Mouse (Mus musculus) megakaryocyte, adult 5-6 weeks (primary cell): ENCODE measurements around the gene Hcn4. TPM values are rescaled to one million over a fixed set of nuclear protein-coding genes. Genes with fewer than 3 reads are reported as not detected.

Experiments
- ATAC-seq: 2 replicates; pipeline ENCODE4 v1.8.0; 2016; ENCODE audit warnings: mild to moderate bottlenecking, inconsistent platforms; ENCODE audit not compliant: poor library complexity, severe bottlenecking
- total RNA-seq, 2 experiments: library from RNA; stranded (forward) in 1 of 2; stranded (reverse) in 1 of 2; fragments of 153-499, 151-499 nt in 1 of 2; fragments of 221-1000, 200-1000 nt in 1 of 2; gene quantifications; 2 replicates each; pipeline versions ENCODE4 v1.2.3 to v1.2.4; 2015 to 2017

Hcn4 gene
- not detected in 2 replicates for total RNA-seq (2015)
- total RNA-seq (2017), result not detected in 2 replicates

DNA sequence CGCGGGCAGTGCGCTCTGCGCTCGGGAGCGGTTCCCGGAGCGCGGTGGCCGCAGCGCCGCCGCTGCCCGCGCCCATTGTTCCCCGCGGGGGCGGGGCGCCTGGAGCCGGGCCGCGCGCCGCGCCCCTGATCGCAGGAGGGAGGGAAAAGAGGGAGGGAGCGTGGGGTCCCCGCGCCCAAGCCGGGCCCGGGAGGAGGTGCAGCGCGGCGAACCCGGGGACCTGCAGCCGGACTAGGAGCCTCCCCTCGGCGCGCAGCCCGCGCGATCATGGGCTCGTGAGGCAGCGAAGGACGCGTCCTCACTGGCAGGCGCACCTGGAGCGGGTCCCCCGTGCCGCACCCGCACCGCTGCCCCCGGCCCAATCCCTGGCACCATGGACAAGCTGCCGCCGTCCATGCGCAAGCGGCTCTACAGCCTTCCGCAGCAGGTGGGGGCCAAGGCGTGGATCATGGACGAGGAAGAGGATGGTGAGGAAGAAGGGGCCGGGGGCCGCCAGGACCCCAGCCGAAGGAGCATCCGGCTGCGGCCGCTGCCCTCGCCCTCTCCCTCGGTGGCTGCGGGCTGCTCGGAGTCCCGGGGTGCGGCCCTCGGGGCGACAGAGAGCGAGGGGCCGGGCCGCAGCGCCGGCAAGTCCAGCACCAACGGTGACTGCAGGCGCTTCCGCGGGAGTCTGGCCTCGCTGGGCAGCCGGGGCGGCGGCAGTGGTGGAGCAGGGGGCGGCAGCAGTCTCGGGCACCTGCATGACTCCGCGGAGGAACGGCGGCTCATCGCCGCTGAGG lies at the start of gene Hcn4:
Hcn4 (plus strand) TSS at position 274 of the 779 bp plus-strand sequence.
- no peak for ATAC-seq

DNA sequence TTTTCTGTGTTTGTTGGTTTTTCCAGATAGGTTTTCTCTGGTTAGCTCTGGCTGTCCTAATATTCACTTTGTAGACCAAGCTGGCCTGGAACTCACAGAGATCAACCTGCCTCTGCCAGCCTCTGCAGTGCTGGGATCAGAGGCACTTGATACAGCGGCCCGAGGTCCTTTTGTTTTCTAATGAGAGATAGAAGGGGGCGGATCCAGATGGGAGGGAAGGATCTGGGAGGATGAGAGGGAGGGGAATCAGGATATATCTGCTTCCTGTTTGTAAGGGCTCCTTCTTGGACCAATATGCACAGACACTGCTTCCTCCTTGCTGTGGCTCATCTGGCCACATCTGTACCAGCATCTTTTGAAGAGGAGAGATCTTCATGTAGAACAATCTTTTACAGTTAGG lies 48.5 kb upstream of the Hcn4 start:
- ATAC-seq, result no peak

DNA sequence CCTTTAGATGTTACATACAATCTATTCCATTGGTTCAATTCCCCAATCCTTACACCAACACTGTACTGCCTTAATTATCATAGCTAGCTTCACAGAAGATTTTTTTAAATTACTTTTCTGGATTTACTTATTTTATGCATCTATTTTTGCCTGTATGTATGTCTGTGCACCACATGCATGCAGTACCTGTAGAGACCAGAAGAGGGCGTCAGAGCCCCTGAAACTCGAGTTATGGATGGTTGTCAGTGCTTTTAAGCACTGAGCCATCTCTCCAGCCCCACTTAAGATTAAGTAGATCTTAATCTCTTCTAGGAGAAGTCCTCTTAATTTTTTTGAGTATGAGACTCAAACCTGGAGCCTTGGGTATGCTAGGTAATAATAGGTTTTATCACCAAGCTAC lies 47.8 kb upstream of the Hcn4 start:
- ATAC-seq, result no peak

DNA sequence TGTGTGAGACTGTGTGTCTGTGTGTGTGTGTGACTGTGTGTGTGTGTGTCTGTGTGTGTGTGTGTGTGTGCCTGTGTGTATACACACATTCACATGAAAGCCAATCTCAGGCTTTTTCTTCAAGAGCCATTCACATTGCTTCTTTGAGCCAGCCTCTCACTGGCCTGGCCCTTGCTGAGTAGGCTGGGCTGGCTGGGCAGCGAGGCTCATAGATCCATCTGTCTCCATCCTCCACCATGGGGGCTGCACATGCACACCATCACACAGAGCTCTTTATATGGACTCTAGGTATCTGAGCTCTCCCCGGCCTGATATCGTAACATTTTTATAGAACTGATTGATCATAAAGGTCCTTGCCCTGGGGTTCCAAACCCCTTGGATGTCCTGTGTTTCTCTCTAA lies 33.7 kb upstream of the Hcn4 start:
- ATAC-seq, result no peak

DNA sequence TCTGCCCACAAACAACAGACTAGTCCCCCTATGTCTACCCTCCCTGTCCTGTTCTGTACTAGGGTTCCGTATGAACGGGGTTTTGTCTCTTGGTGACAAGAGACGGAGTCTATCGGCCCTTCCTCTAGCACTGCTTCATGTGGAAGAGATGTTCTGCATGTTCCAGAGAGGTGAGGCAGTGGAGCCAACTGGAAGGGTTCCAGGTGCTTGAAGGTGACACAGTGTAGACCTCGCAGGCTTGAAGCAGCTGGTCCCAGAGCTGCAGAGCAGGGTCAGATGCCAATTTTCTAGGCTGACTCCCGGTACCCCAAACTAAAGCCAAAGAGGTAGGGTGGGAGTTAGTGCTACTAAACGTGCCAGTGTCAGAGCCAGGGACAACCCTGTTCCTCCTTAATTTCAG lies 25.1 kb upstream of the Hcn4 start:
- no peak for ATAC-seq

DNA sequence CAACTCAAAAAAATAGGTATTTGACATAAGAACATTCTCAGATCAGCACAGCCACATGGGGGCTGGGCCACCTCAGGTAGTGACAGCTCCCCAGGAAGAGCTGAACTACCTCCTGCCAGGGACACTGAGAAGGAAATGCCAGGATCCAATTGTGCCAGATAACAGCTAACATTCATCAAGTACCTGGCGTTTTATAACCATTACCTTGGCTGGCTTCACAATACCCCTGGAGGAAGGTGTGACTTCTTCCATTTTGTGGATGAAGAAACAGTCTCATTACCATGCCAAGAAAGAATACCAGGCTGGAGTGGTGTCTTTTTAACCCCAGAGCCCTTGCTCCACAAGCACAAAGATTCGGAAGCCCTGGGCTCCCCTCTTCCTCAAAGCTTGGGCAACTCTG lies 21.8 kb upstream of the Hcn4 start:
- ATAC-seq, result no peak

DNA sequence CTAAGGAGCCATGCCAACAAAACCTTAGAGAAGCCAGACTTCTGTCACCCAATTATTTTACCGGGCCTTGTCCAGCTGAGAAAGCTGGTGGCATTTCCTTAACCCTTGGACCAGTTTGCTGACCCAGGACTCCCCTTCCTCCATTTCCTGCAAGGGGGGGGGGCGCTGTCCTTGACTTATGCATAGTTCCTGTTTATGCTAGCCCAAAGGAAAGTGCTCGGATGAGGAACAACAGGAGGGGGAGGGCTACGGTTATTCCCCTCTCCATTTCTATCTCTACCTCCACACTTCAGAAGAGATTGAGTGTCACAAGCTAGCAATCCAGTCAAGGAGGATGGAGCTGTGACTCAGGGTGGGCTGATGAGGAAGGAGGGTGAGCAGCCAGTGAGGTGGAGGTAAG lies 20.9 kb upstream of the Hcn4 start:
- 0 out of 2 replicates have a peak, but pooled peaks have one; percentile 23 for ATAC-seq

DNA sequence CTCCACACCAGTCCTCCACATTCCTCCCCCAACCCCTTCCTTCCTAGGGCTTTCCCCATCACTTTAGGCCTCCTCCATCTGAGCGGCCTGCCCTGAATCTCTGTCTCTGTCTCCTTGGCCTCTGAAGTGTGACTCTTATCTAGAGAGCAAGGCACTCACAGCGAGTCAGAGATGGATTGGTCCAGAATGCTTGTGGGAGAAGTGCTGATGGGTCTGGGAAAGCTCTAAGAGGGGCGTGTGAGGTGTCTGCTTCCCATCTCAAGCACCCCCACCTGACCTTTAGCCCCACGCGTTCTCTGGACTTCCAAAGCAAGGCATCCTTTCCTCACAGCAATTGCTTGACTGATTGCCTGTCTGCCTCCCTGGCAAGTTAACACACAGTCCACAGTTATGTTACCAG lies 20.4 kb upstream of the Hcn4 start:
- ATAC-seq, result no peak

DNA sequence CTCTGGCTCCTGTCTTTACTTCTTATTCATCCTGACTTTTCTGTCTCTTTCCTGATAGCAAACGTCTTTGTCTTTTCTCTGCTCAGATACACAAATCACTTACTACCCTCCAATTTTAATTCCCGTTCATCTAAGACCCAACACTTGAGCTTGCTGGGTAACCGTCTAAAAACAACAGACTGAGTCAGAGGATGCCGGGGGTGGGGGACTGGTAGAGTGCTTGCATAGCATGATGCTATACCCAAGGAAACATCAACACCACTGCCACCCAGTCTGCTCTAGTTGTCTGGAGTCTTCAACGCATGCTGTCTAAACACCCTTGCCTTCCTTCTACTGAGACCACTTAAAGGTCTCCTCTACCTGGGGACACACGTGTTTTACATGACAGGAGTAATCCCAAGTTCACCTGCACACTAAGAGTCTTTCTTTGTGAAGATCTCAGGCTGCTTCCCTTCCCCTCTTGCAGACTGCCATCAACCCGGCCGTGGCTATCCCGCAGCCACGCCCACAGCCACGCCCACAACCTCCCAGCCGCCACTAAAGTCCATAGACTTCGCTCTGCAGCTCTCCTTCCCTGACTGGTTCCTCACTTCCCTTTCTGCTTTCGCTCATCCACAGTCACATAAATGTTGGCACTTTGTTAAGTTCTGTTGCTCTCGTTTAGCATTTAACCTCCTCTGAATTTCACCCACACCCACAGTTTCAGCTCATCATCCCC lies 17.5 kb upstream of the Hcn4 start:
- ATAC-seq, result peak; percentile 96

DNA sequence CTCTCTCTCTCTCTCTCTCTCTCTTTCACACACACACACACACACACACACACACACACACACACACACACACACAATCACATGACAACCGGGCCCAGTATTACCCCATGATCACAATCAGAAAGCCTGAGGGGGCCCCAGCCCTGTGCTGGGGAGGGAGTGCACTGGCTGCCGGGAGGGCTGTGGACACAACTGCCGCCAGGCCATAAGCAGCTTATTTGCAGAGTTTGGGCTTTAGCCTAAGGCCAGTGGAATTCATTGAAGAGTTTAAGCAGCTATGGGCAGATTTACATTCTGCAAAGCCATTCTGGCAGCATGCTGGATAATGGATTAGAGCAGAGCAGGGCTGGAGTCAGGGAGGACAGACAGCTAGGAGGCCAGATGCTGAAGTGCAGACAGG lies 12.0 kb upstream of the Hcn4 start:
- no peak for ATAC-seq

DNA sequence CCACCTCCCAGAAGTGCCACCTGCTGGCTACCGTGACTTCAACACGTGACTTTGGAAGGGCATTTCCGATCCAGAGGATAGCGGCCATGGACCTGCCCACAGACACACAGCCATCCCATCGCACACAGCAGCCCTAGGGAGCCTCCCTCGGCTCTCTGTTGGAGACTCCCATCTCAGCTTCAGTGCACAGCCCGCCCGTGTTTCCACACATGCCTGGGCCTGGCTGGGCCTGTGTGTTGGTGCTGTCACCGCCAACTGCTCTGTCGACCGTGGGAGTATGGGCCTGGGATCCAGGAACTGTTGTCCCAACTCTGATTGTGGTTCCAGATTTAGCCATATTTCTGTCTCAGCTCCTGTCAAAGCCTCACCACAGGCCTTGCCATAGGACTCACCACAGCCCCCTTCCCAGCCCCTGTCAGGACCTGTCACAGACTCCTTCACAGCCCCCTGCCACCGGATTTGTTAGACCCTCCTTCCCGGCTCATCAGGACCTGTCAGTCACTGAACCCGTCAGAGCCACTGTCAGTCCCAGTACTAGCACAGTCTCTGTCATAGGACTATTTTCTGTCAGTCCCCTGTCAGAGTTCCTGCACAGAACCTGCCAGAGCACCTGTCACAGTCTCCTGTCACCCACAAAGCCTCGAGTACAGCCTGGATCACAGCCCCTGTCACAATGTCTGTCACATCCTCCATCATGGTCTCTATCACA lies 7.5 kb upstream of the Hcn4 start:
- no peak for ATAC-seq

DNA sequence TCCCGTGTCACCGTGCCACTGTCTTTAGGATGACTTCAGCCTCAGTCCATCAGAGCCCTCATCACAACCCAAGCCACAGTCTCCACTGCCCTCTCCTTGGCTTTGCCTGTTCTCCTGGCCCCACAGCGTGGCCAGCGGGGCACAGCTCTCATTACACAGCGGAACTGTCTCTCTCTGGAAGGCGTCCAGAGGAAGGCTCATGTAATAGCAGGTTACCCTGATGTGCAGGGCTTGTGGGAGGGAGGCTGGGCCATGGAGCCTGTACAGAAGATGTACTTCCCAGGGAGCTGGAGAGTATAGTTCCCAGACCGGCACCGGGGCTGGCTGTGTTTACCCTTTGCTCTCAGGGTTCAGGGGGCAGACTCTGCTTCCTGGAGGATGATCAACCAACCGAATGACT lies 6.8 kb upstream of the Hcn4 start:
- ATAC-seq, result no peak

DNA sequence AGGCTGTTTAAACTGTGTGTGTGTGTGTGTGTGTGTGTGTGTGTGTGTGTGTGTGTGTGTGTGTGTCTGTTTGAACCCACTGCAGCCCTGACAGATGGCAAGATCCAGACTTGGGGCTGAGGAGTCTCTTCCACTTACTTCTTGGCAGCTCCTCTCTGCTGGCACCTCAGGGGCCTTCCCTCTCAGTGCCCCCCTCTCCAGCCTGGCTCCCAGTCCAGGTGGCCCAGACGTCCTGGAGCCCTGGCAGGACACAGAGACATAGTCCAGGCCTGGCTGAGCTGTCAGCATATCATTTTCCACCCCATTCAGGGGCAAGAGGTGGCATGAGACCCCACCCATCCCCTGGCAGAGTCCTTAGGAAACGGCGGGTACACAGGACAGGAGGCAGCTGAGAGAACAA lies 5.5 kb upstream of the Hcn4 start:
- no peak for ATAC-seq

DNA sequence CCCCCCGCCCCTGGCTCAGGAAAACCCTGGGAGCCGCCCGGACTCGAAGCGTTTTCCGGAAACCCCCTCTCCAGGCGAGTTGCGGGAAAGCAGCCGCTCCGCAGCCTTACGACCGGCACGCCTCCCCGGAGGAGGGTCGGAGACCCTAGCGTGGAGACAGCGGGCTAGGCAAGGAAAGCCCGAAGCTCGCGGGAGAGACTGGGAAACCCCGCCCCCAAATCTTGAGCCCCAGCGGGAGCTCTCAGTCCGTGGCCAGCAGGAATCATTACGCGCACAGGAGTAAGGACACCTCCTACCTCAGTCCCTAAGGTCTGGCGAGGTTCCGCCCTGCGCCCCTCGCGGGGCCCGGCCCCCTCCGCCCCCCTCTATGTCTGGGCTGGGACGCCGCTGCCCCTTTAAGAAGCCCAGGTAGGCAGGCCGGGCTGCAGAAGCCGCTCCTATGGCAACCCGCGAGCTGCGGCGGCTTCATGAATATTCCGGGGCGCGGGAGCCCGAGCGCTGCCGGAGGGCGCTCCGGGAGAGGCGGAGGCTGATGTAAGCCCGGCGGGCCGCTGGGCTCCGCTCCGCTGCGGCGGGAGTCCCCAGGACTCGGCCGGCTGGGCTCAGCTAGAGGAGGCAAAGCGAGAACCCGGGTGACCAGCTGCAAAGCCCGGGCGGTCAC lies 651 bp upstream of the Hcn4 start:
- ATAC-seq, result no peak

DNA sequence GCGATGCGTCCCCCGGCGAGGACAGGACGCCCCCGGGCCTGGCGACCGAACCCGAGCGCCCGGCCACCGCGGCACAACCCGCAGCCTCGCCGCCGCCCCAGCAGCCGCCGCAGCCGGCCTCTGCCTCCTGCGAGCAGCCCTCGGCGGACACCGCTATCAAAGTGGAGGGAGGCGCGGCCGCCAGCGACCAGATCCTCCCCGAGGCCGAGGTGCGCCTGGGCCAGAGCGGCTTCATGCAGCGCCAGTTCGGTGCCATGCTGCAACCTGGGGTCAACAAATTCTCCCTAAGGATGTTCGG lies 655 bp downstream of the Hcn4 start:
- ATAC-seq, result no peak

DNA sequence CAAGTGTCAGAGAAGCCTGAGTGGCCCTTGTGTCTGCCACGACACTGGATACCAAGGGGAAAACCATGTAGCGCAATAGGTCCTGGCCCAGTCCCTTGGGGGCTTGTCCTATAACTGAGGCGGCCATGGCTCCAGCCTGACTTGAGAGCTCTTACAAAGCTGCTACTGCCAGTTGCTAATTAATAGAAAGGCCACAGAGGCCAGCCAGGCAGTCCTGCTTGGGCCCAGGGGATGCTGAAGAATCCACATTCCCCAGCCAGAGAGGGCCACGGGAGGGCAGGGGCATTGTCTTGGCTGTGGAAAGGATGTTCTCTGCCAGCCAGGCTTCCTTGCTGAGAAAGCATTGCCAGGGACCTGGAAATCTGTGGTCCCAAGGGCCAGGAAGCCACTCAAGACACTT lies 6.4 kb downstream of the Hcn4 start:
- no peak for ATAC-seq

DNA sequence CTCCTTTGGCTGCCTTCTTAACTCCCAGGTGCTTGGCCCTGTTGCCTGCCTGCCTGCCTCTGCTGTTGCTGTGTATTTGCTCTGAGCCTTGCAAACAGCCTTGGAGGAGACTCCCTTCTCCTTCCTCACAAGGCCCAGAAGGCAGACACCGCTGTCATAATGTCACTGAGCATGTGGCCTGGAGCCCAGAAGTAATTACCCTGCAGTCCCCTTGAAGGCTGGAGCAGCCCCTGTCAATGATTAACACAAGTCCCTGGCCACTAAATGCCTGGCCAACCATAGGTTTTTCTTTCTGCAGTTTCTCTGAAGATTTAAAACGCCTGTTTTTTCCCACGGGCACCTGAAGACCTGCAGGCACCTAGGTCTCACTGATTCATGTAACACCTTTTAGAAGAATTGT lies 9.7 kb downstream of the Hcn4 start:
- ATAC-seq, result no peak

DNA sequence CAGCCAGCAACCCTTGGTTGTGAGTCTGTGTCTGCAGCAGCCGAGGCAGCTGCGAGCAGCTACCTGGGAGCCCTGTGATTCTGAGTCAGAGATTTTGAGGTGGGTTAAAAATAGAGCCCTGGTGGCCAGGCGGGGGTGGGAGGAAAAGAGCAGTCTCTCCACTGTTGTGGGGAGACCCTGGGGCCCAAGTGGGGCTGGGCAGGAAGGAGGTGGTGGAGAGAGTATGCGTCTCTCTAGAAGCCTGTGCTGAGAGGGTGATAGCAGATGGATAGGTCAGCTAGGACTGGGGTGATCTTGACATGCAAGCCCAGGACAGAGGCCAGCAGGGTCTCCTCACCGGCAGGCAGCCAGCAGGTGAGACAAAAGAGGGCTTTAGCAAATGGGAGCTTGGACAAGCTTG lies 14.0 kb downstream of the Hcn4 start:
- ATAC-seq, result no peak

DNA sequence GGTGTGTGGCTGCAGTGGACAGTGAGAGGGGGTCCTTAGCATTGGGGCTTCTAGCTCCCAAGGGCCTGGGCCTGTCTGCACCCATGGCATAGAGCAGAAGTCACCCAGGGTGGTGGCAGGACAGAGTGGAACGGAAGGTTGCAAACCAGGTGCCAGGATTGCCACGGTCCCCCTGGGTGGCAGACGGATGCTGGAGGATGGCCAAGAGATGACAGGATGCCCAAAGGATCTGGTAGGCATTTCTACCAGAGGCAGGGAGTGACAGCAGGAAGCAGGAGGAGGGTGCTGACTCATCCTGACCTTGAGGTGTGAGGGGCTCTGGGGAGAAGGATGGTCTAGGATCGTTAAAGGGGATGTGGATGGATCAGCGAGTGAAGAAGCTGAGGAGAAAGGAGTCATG lies 15.3 kb downstream of the Hcn4 start:
- no peak for ATAC-seq

DNA sequence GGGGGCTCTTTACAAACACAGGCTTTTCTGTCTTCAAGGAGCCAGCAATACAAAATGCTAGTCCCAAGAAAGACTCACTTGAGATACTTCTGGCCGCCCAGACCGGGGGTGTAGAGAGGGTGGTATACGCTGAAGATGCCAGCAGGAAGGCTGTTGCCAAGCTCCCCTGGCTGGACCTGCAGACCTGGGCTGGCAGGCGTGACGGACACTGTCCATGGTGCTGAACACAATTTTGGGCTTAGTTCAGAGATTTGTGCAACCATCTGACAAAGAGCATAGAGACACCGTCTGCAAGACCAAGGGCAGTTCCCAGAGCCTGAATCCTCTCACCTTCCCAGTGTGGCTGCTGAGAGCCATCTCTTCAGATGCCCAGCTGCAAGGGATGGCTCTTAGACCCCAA lies 18.4 kb downstream of the Hcn4 start:
- no peak for ATAC-seq

DNA sequence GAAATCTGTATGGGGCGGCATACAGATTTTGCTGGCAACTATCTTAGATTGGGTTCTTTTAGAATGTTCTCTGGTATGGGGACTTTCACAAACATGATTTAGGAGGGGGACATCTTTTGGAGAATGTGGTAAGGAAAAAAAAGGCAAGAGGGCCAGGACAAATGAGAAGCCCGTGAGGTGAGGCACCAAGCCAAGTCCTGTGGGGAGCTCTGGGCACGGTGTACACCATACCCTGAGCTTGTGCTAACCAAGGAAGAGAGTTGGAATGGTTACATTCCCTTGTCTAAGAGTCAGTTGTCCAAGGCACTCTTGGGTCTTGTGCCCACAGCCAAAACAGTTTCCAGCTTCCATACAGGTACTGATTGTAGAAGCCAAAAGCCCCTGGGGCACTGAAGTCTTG lies 21.4 kb downstream of the Hcn4 start:
- ATAC-seq, result no peak

DNA sequence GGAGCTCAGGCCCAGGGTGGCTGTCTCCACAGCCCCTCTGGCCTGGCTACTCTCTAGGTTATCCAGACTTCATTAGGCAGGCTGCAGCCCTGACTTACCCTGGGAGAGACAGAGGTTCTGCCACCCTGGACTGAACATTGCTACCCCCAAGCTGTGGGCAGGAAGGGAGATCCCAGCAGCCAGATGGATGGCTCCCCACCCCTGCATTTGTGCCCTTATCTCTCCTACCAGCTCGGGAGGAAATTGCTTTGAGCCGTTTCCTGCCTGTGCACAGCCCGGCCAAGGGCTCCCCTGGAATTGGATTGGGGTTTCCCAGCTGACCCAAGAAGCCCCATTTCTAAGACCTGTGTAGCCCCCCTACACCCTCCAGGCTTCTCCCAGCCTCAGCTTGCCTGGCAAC lies 23.8 kb downstream of the Hcn4 start:
- no peak for ATAC-seq
